In genomic region chr3:127922125-127922524, GRCm38 (mm10) we compare ENCODE assay signal across 19 mouse cellular contexts. TPM values are rescaled to one million over a fixed set of nuclear protein-coding genes. Genes with fewer than 3 reads are reported as not detected.
A peak's percentile ranks its signal among the peaks of the same experiment; 100 is the strongest.
DNase-seq lines count a peak whose midpoint lies in the region; ATAC-seq and TF ChIP-seq lines count a peak whose summit lies in the region.
"Had no signal": no experiment of that assay in that cellular context is flagged by ENCODE, and none has a peak within 500 bp of the region (broad histone marks: within the 10 kb centered on the region; RNA-seq: fewer than 3 reads in every experiment).

No protein-coding gene starts in this region.

- peak; percentile 27; the same call in 1 of the 2 replicates for ATAC-seq in frontal cortex, adult (ENCODE audit: low TSS enrichment)
- no peak for ATAC-seq in granulocyte monocyte progenitor cell, adult 5-6 weeks (replicated peaks; ENCODE audit: poor library complexity, severe bottlenecking)
- ATAC-seq: forebrain, embryonic 14.5 days; hindbrain, postnatal 0 days had no signal

- no peak for TF ChIP-seq CTCF in thymus, adult 2 months (IDR thresholded peaks at IDR 0.05; ENCODE audit: borderline replicate concordance, control insufficient read depth, extremely low read depth, insufficient read depth, low read length, poor library complexity)

- DNase-seq in frontal cortex, postnatal 25 days (ENCODE audit: low spot score in 2 of 2), result no peak
- peak; percentile 14 to 21 for DNase-seq in thymus, adult 18-20 months
- no peak for DNase-seq in thymus, adult 2 months
- peak; percentile 9 to 18 for DNase-seq in cerebellum, postnatal 36 days
- peak; percentile 24 for DNase-seq in thymus, postnatal 4 days
- DNase-seq in ovary, postnatal 14 days (ENCODE audit: low spot score), result no peak
- DNase-seq: heart, postnatal 36 days; kidney, adult 9 months; right cerebral cortex, adult 18-20 months had no signal

- no peak overlapping the region for H3K4me3 ChIP-seq in thymus, adult 2 months (ENCODE audit: control insufficient read depth, insufficient read depth, low read length)
- H3K4me3 ChIP-seq: heart, embryonic 10.5 days; layer of hippocampus, adult 2 months; limb, embryonic 15.5 days; megakaryocyte, embryonic 14.5 days; neural tube, embryonic 15.5 days had no signal

- H3K4me1 ChIP-seq in thymus, adult 2 months (replicated peaks; ENCODE audit: control insufficient read depth, insufficient read depth, low read length), result peaks cover 16% of the 10 kb centered on the region
- H3K4me1 ChIP-seq: neural tube, embryonic 15.5 days had no signal

- no peaks in the 10 kb centered on the region for H3K36me3 ChIP-seq in thymus, adult 2 months (ENCODE audit: control insufficient read depth, insufficient read depth, low read length)
- H3K36me3 ChIP-seq: heart, embryonic 10.5 days; limb, embryonic 15.5 days; neural tube, embryonic 15.5 days had no signal

- no peak overlapping the region for H3K27ac ChIP-seq in thymus, adult 2 months (ENCODE audit: control insufficient read depth, insufficient read depth, low read length)
- H3K27ac ChIP-seq: heart, embryonic 10.5 days; hindbrain, postnatal 0 days; layer of hippocampus, adult 2 months; limb, embryonic 15.5 days; neural tube, embryonic 15.5 days; stomach, postnatal 0 days had no signal

- no peaks in the 10 kb centered on the region for H3K27me3 ChIP-seq in thymus, adult 2 months (ENCODE audit: control insufficient read depth, insufficient read depth, low read length)
- H3K27me3 ChIP-seq: limb, embryonic 15.5 days; megakaryocyte, embryonic 14.5 days; neural tube, embryonic 15.5 days had no signal

- TF ChIP-seq POLR2A in thymus, adult 2 months (IDR thresholded peaks at IDR 0.05; ENCODE audit: control insufficient read depth, extremely low read depth, insufficient read depth, low read length, poor library complexity), result no peak

- 70% methylated on average over 5 of the region's 5 CpGs for WGBS in thymus, adult 2 months

RNA-seq across cellular contexts. Expression of gene Fam241a, which starts 26.0 kb away (rescaled TPM):
- polyA plus RNA-seq in thymus, adult 2 months (2012; rRNA removed), result 4.8 and 5.7 TPM in 2 replicates
- total RNA-seq in granulocyte monocyte progenitor cell, adult 5-6 weeks (2014; fragmentation: Nextera tagmentation), result 16.4 and 18.0 TPM in 2 replicates
- 20.0 and 28.2 TPM in 2 replicates for total RNA-seq in granulocyte monocyte progenitor cell, adult 5-6 weeks (2017)

Comparison
In these comparisons a context has a peak if more than half of its experiments do, and no peak if none do; other contexts are left out.
1. DNase-seq: peak in thymus, adult 18-20 months (2 of 2), cerebellum, postnatal 36 days (2 of 2) and thymus, postnatal 4 days (single experiment); none in frontal cortex, postnatal 25 days (0 of 2), thymus, adult 2 months (single experiment) and ovary, postnatal 14 days (single experiment).